Mouse (Mus musculus) heart, adult 2 months (tissue): ENCODE measurements around the gene Usp53.

Source experiments
- CTCF ChIP-seq: fragments of 200-600 bp; IDR thresholded peaks from 2 replicates; pipeline ENCODE4 v1.8.1; 2022; ENCODE audit warnings: antibody characterized with exemption, mild to moderate bottlenecking, moderate library complexity
- POLR2A ChIP-seq: fragments of 200-500 bp; IDR thresholded peaks from 2 replicates; pipeline ENCODE4 v1.6.1; 2011; ENCODE audit warnings: mild to moderate bottlenecking, low read depth, low read length, control low read depth; ENCODE audit not compliant: insufficient read depth

GRCm38 (mm10) chr3:122919260-122919659, 65.0 kb downstream of the Usp53 start, which contains the start of gene Gm10959:
- TF ChIP-seq CTCF: no peak
- TF ChIP-seq POLR2A: no peak
